Mouse (Mus musculus) liver, embryonic 14.5 days (tissue): Measurements from ENCODE around the gene Accs. TPM values are rescaled to one million over a fixed set of nuclear protein-coding genes. Genes with fewer than 3 reads are reported as not detected.

ENCODE experiments used
- ATAC-seq: fragments of 200-750 bp; cut with Nextera tagmentation; 2 replicates; pipeline ENCODE4 v1.8.0; 2017; ENCODE audit warnings: moderate number of reproducible peaks, mild to moderate bottlenecking, moderate library complexity; ENCODE audit not compliant: insufficient read depth
- DNase-seq, 3 experiments: peaks; one replicate each; pipeline ENCODE4 v3.0.0-alpha.2; 2012 to 2013; ENCODE audit warnings: low read depth in 3 of 3, low spot score in 3 of 3
- H3K27ac ChIP-seq: fragments of 300-500 bp; sonication (generic); 2 replicates; pipeline ENCODE4 v1.5.1; 2014; ENCODE audit warnings: moderate library complexity, mild to moderate bottlenecking, control low read depth, inconsistent platforms
- H3K27me3 ChIP-seq: fragments of 300-500 bp; sonication (generic); 2 replicates; pipeline ENCODE4 v1.6.1; 2014; ENCODE audit warnings: mild to moderate bottlenecking, low read length, moderate library complexity; ENCODE audit not compliant: control insufficient read depth, insufficient read depth
- H3K36me3 ChIP-seq: fragments of 300-500 bp; sonication (generic); replicated peaks from 2 replicates; pipeline ENCODE4 v1.6.1; 2014; ENCODE audit warnings: low read depth; ENCODE audit not compliant: control insufficient read depth, insufficient read depth
- H3K4me1 ChIP-seq, 2 experiments: fragments of 200-500 bp in 1 of 2; fragments of 300-500 bp in 1 of 2; sonication (generic) in 1 of 2; replicated peaks; 2 replicates each; pipeline ENCODE4 v1.6.1; 2012 to 2014; ENCODE audit warnings: antibody characterized with exemption in 1 of 2, inconsistent platforms in 1 of 2, low read length in 1 of 2; ENCODE audit not compliant: control insufficient read depth in 2 of 2, insufficient read depth in 2 of 2
- H3K4me2 ChIP-seq: fragments of 300-500 bp; sonication (generic); 2 replicates; pipeline ENCODE4 v1.6.1; 2014; ENCODE audit warnings: low read depth, mild to moderate bottlenecking, control low read depth, moderate library complexity
- H3K4me3 ChIP-seq, 2 experiments: fragments of 200-500 bp in 1 of 2; fragments of 300-500 bp in 1 of 2; sonication (generic) in 1 of 2; 2 replicates each; pipeline ENCODE4 v1.5.1; 2012 to 2014; ENCODE audit warnings: low read depth in 2 of 2, low read length in 2 of 2, mild to moderate bottlenecking in 2 of 2, control low read depth in 1 of 2, inconsistent platforms in 1 of 2, moderate library complexity in 1 of 2; ENCODE audit not compliant: insufficient read depth in 1 of 2
- H3K9ac ChIP-seq: fragments of 300-500 bp; sonication (generic); replicated peaks from 2 replicates; pipeline ENCODE4 v1.6.1; 2014; ENCODE audit warnings: mild to moderate bottlenecking, control low read depth, moderate library complexity
- H3K9me3 ChIP-seq: fragments of 300-500 bp; sonication (generic); 2 replicates; pipeline ENCODE4 v1.6.1; 2016; ENCODE audit warnings: low read length, mixed read lengths; ENCODE audit not compliant: control insufficient read depth
- CTCF ChIP-seq: IDR thresholded peaks from 2 replicates; pipeline ENCODE4 v1.5.1; 2016; ENCODE audit warnings: antibody characterized with exemption, low read depth, control low read depth
- EP300 ChIP-seq: IDR thresholded peaks from 2 replicates; pipeline ENCODE4 v1.6.1; 2016; ENCODE audit warnings: antibody characterized with exemption, low read depth
- WGBS: fragments of 180-500 bp; shearing (Covaris S2); extraction: QIAGEN DNeasy Blood & Tissue Kit; methylation state at CpG from one replicate; pipeline ENCODE4 v1.1.7; 2014; ENCODE audit not compliant: insufficient replicate concordance; 5-methylcytosine and 5-hydroxymethylcytosine counted together
- polyA plus RNA-seq, 2 experiments: library from polyadenylated mRNA; depleted of rRNA in 1 of 2; stranded (reverse) in 1 of 2; unstranded in 1 of 2; fragments of >200 nt; fragmentation: Nextera tagmentation in 1 of 2; extraction: Ambion mirVana in 1 of 2; gene quantifications; 2 replicates each; pipeline versions ENCODE4 v1.2.1 to v1.2.3; 2012 to 2014

The Accs gene
- polyA plus RNA-seq, 2 experiments = 0.88 to 1.5 TPM

GRCm38 (mm10) chr2:93880450-93880849, 30.7 kb upstream of the Accs start:
- ATAC-seq = no peak
- no peak for DNase-seq
- Histone ChIP-seq H3K4me2 (no peak overlapping the region), H3K9ac (no peak overlapping the region), H3K9me3 (no peaks in the 10 kb centered on the region), H3K4me3 (no peak overlapping the region), H3K4me1 (no peaks in the 10 kb centered on the region), H3K27ac (no peak overlapping the region), H3K36me3 (no peaks in the 10 kb centered on the region), H3K27me3 (no peaks in the 10 kb centered on the region)
- 59% methylated on average over 8 of the region's 8 CpGs for WGBS
- TF ChIP-seq CTCF = no peak
- TF ChIP-seq EP300 = no peak

- DNase-seq (no peak), ATAC-seq (no peak)
- H3K9me3 ChIP-seq = no peaks in the 10 kb centered on the region
- TF ChIP-seq CTCF (no peak), EP300 (no peak)
- WGBS = 39% methylated on average over 5 of the region's 5 CpGs
- no peak overlapping the region for H3K4me3 ChIP-seq
- H3K4me2 ChIP-seq = no peak overlapping the region
- no peak overlapping the region for H3K9ac ChIP-seq
- H3K4me1 ChIP-seq = no peaks in the 10 kb centered on the region; a peak in 1 of 4 replicates
- H3K27me3 ChIP-seq = no peaks in the 10 kb centered on the region
- H3K27ac ChIP-seq = no peak overlapping the region
- no peaks in the 10 kb centered on the region for H3K36me3 ChIP-seq
Observed at GRCm38 (mm10) chr2:93877005-93877404, 27.3 kb upstream of the Accs start.

GRCm38 (mm10) chr2:93874606-93875005, 24.9 kb upstream of the Accs start:
- no peak overlapping the region for H3K4me2 ChIP-seq
- H3K27ac ChIP-seq = no peak overlapping the region
- H3K36me3 ChIP-seq = no peaks in the 10 kb centered on the region
- WGBS = 67% methylated on average over 3 of the region's 3 CpGs
- H3K9ac ChIP-seq = no peak overlapping the region
- DNase-seq (no peak), ATAC-seq (no peak)
- H3K27me3 ChIP-seq = no peaks in the 10 kb centered on the region
- H3K9me3 ChIP-seq = no peaks in the 10 kb centered on the region
- no peaks in the 10 kb centered on the region; a peak in 1 of 4 replicates for H3K4me1 ChIP-seq
- H3K4me3 ChIP-seq = no peak overlapping the region
- TF ChIP-seq CTCF = no peak
- no peak for TF ChIP-seq EP300

DNA sequence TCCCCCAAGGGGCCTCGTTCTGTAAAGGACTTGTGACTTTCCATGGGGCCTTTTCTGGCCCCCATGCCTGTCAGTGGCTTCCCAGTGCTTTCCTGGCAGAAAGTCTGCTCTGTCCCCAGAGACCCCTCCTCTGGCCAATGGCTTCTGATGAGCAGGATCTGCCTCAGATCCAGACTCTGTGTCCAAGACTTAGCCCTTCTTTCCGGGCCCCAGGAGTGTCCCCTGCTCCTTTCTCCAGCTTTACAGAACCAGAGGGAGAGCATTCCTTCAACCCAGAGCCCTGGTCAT, 24.4 kb upstream of the Accs start:
- WGBS = 6% methylated on average over 2 of the region's 2 CpGs
- Histone ChIP-seq H3K4me2 (no peak overlapping the region), H3K36me3 (no peaks in the 10 kb centered on the region), H3K27ac (no peak overlapping the region), H3K9me3 (no peaks in the 10 kb centered on the region), H3K27me3 (no peaks in the 10 kb centered on the region), H3K9ac (no peak overlapping the region), H3K4me1 (no peaks in the 10 kb centered on the region; a peak in 1 of 4 replicates), H3K4me3 (no peak overlapping the region)
- DNase-seq = no peak
- TF ChIP-seq EP300 = no peak
- no peak for ATAC-seq

DNA sequence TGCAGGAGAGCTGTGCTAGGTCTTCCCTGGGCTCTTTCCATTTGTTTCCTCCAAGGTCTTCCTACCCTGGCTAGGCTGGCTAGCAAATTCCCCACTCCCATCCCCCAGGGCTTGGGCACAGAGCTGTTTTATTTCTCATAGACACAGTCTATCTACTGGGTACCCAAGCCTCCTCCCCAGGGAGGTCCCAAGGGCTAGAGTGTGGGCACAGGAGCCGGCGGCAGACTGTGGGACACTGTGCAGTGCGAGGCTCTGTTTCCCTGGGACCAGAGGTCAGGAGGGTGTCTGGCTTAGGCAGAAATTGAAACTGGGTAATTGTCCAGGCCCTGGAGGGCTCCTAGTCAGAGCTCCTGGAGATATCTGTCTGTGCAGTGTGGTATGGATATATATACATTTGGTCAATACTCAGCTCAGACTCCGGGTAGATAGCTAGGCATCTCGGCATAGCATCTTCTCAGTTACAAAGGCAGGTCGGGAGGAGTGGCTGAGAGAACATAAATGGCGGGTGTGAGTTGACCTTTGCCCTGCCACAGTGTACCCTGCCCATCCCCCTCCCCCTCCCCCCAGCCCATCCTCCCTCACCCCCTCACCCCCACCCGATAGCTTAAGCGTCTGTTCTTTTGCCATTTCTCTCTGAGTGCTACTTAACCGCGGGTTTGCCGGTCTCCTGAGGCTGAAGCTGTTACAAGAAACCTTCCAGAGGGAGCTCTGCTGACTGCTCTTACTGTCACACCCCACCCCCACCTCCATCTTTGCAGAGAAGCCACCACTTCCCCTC, 23.9 kb upstream of the Accs start:
- Histone ChIP-seq H3K36me3 (no peaks in the 10 kb centered on the region), H3K9ac (no peak overlapping the region), H3K27me3 (no peaks in the 10 kb centered on the region), H3K4me3 (no peak overlapping the region), H3K4me2 (no peak overlapping the region), H3K4me1 (no peaks in the 10 kb centered on the region; a peak in 1 of 4 replicates), H3K9me3 (no peaks in the 10 kb centered on the region), H3K27ac (no peak overlapping the region)
- TF ChIP-seq EP300 = no peak
- TF ChIP-seq CTCF = no peak
- DNase-seq = no peak
- no peak for ATAC-seq
- WGBS = 14% methylated on average over 12 of the region's 12 CpGs
